In genomic region chr11:43531619-43532018, GRCm38 (mm10) we compare ENCODE assay signal across 12 mouse cellular contexts. TPM values are rescaled to one million over a fixed set of nuclear protein-coding genes. Genes with fewer than 3 reads are reported as not detected.
DNase-seq lines count a peak whose midpoint lies in the region; ATAC-seq and TF ChIP-seq lines count a peak whose summit lies in the region.
"Had no signal": no experiment of that assay in that cellular context is flagged by ENCODE, and none has a peak within 500 bp of the region (broad histone marks: within the 10 kb centered on the region; RNA-seq: fewer than 3 reads in every experiment).

No protein-coding gene starts in this region.

- 68% methylated on average over 5 of the region's 5 CpGs for WGBS in heart, embryonic 13.5 days
- WGBS in liver, postnatal 0 days (ENCODE audit: insufficient replicate concordance) = 67% methylated on average over 5 of the region's 5 CpGs
- WGBS in neural tube, embryonic 13.5 days = 50% methylated on average over 5 of the region's 5 CpGs

- no peak for TF ChIP-seq POLR2A in cortical plate, adult 2 months (IDR thresholded peaks at IDR 0.05; ENCODE audit: extremely low read depth, insufficient read depth, low read length)

- TF ChIP-seq CTCF in liver, postnatal 0 days (IDR thresholded peaks at IDR 0.05; ENCODE audit: low read depth) = peak; percentile 24; the same call in 1 of the 2 replicates
- no peak for TF ChIP-seq CTCF in cortical plate, adult 2 months (IDR thresholded peaks at IDR 0.05; ENCODE audit: extremely low read depth, insufficient read depth, low read length)

- DNase-seq in heart, adult 9 months (ENCODE audit: low spot score in 2 of 2) = no peak
- DNase-seq in liver, postnatal 0 days = no peak
- no peak for DNase-seq in liver
- no peak for DNase-seq in left cerebral cortex, adult 9 months (ENCODE audit: low spot score in 2 of 2)
- no peak for DNase-seq in T-cell, adult 2 months (ENCODE audit: low spot score)
- DNase-seq: kidney, adult 18-20 months; thymus, adult 18-20 months had no signal

- H3K36me3 ChIP-seq in heart, embryonic 13.5 days = peaks cover 55% of the 10 kb centered on the region
- H3K36me3 ChIP-seq in liver, postnatal 0 days (replicated peaks; ENCODE audit: insufficient read depth, low read length) = no peaks in the 10 kb centered on the region
- H3K36me3 ChIP-seq in neural tube, embryonic 13.5 days = peaks cover 25% of the 10 kb centered on the region; the same call in 1 of the 2 replicates
- H3K36me3 ChIP-seq: liver, embryonic 15.5 days had no signal

- H3K27ac ChIP-seq in heart, embryonic 13.5 days (replicated peaks) = peak overlapping the region; percentile 12; the same call in 1 of the 2 replicates
- no peak overlapping the region for H3K27ac ChIP-seq in liver, postnatal 0 days (ENCODE audit: low read depth)
- H3K27ac ChIP-seq in cortical plate, adult 2 months (ENCODE audit: insufficient read depth, low read length) = peak overlapping the region; percentile 34; the same call in 1 of the 2 replicates
- peak overlapping the region; percentile 49; the same call in 1 of the 2 replicates for H3K27ac ChIP-seq in neural tube, embryonic 13.5 days (replicated peaks)
- H3K27ac ChIP-seq: liver, embryonic 15.5 days had no signal

- no peak overlapping the region for H3K9ac ChIP-seq in heart, embryonic 13.5 days
- no peak overlapping the region for H3K9ac ChIP-seq in liver, postnatal 0 days (replicated peaks)
- 0 out of 2 replicates have a peak overlapping the region, but pooled peaks have one; percentile 22 for H3K9ac ChIP-seq in neural tube, embryonic 13.5 days
- H3K9ac ChIP-seq: liver, embryonic 15.5 days had no signal

- peaks cover 57% of the 10 kb centered on the region for H3K4me1 ChIP-seq in heart, embryonic 13.5 days
- H3K4me1 ChIP-seq in liver, postnatal 0 days (ENCODE audit: insufficient read depth) = no peaks in the 10 kb centered on the region
- no peaks in the 10 kb centered on the region for H3K4me1 ChIP-seq in cortical plate, adult 2 months (ENCODE audit: control insufficient read depth, insufficient read depth, low read length)
- peaks cover 42% of the 10 kb centered on the region for H3K4me1 ChIP-seq in neural tube, embryonic 13.5 days (replicated peaks)
- H3K4me1 ChIP-seq: liver, embryonic 15.5 days had no signal

- no peaks in the 10 kb centered on the region for H3K27me3 ChIP-seq in heart, embryonic 13.5 days (replicated peaks)
- H3K27me3 ChIP-seq in liver, postnatal 0 days (ENCODE audit: insufficient read depth, low read length) = no peaks in the 10 kb centered on the region; the same call in 1 of the 2 replicates
- H3K27me3 ChIP-seq in neural tube, embryonic 13.5 days = no peaks in the 10 kb centered on the region

- no peak overlapping the region for H3K4me3 ChIP-seq in heart, embryonic 13.5 days
- no peak overlapping the region for H3K4me3 ChIP-seq in liver, postnatal 0 days (ENCODE audit: low read depth, low read length)
- no peak overlapping the region for H3K4me3 ChIP-seq in cortical plate, adult 2 months (ENCODE audit: insufficient read depth, low read length)
- no peak overlapping the region for H3K4me3 ChIP-seq in neural tube, embryonic 13.5 days
- H3K4me3 ChIP-seq: liver, embryonic 15.5 days had no signal

- H3K4me2 ChIP-seq in heart, embryonic 13.5 days = peak overlapping the region; percentile 82
- H3K4me2 ChIP-seq in liver, postnatal 0 days (ENCODE audit: low read depth, low read length) = no peak overlapping the region
- H3K4me2 ChIP-seq in neural tube, embryonic 13.5 days = peak overlapping the region; percentile 89
- H3K4me2 ChIP-seq: liver, embryonic 15.5 days had no signal

- ATAC-seq in heart, embryonic 13.5 days (ENCODE audit: extremely low read depth, insufficient number of reproducible peaks, low FRiP score, low TSS enrichment) = no peak
- ATAC-seq in liver, postnatal 0 days = no peak
- ATAC-seq in neural tube, embryonic 13.5 days (ENCODE audit: low read depth) = no peak
- ATAC-seq: activated CD4-positive, CD25-positive, alpha-beta regulatory T cell, adult 4 months had no signal

- no peaks in the 10 kb centered on the region for H3K9me3 ChIP-seq in heart, embryonic 13.5 days
- H3K9me3 ChIP-seq in liver, postnatal 0 days (ENCODE audit: low read length) = no peaks in the 10 kb centered on the region
- no peaks in the 10 kb centered on the region for H3K9me3 ChIP-seq in neural tube, embryonic 13.5 days
- H3K9me3 ChIP-seq: liver, embryonic 15.5 days had no signal

- TF ChIP-seq EP300 in liver, postnatal 0 days (IDR thresholded peaks at IDR 0.05; ENCODE audit: low read depth) = no peak

RNA-seq across cellular contexts. Expression of gene Ccnjl, which starts 3.0 kb away (rescaled TPM):
- polyA plus RNA-seq in heart, embryonic 13.5 days (2015; fragmentation: Nextera tagmentation; extraction: Ambion mirVana) = 15.7 and 20.7 TPM in 2 replicates
- polyA plus RNA-seq in liver, postnatal 0 days (2015; fragmentation: Nextera tagmentation; extraction: Ambion mirVana) = 1.5 and 2.1 TPM in 2 replicates
- polyA plus RNA-seq in cortical plate, adult 2 months (2012; rRNA removed) = 1.7 and 2.3 TPM in 2 replicates
- 20.9 and 26.7 TPM in 2 replicates for polyA plus RNA-seq in neural tube, embryonic 13.5 days (2015; fragmentation: Nextera tagmentation; extraction: Ambion mirVana)

RNA-seq across cellular contexts. Expression of gene 4933415A04Rik, which starts 55.2 kb away (rescaled TPM):
- 4.7 and 5.0 TPM in 2 replicates for polyA plus RNA-seq in heart, embryonic 13.5 days (2015; fragmentation: Nextera tagmentation; extraction: Ambion mirVana)
- polyA plus RNA-seq in liver, postnatal 0 days (2015; fragmentation: Nextera tagmentation; extraction: Ambion mirVana) = 0.51 and 0.72 TPM in 2 replicates
- polyA plus RNA-seq in cortical plate, adult 2 months (2012; rRNA removed) = 0.38 and 0.40 TPM in 2 replicates
- polyA plus RNA-seq in neural tube, embryonic 13.5 days (2015; fragmentation: Nextera tagmentation; extraction: Ambion mirVana) = 7.1 and 7.3 TPM in 2 replicates
- polyA plus RNA-seq: activated CD4-positive, CD25-positive, alpha-beta regulatory T cell, adult 4 months had no signal

RNA-seq across cellular contexts. Expression of gene C1qtnf2, which starts 57.5 kb away (rescaled TPM):
- polyA plus RNA-seq in heart, embryonic 13.5 days (2015; fragmentation: Nextera tagmentation; extraction: Ambion mirVana) = 3.0 and 3.3 TPM in 2 replicates
- polyA plus RNA-seq in liver, postnatal 0 days (2015; fragmentation: Nextera tagmentation; extraction: Ambion mirVana) = 2.5 and 2.7 TPM in 2 replicates
- 2.1 and 3.7 TPM in 2 replicates for polyA plus RNA-seq in cortical plate, adult 2 months (2012; rRNA removed)
- 12.5 and 12.8 TPM in 2 replicates for polyA plus RNA-seq in neural tube, embryonic 13.5 days (2015; fragmentation: Nextera tagmentation; extraction: Ambion mirVana)
- polyA plus RNA-seq: activated CD4-positive, CD25-positive, alpha-beta regulatory T cell, adult 4 months had no signal
